Mouse (Mus musculus): ENCODE measurements around the gene Ggt6. TPM values are rescaled to one million over a fixed set of nuclear protein-coding genes. Genes with fewer than 3 reads are reported as not detected.

The Ggt6 gene
- polyA plus RNA-seq, 1 experiment from 2014 or later: 1.6 TPM

- Histone ChIP-seq H3K27ac (ENCODE audit: low read length) (no peak overlapping the region), H3K4me2 (replicated peaks; ENCODE audit: low read depth, low read length) (peak overlapping the region; percentile 93), H3K9me3 (ENCODE audit: low read length) (no peaks in the 10 kb centered on the region), H3K9ac (replicated peaks; ENCODE audit: low read length) (peak overlapping the region; percentile 60), H3K4me3 (ENCODE audit: low read length) (peak overlapping the region; percentile 83), H3K4me1 (ENCODE audit: insufficient read depth, low read length) (peaks cover 79% of the 10 kb centered on the region), H3K27me3 (ENCODE audit: insufficient read depth, low read length) (0 out of 2 replicates have a peak, but pooled peaks cover 4% of the 10 kb centered on the region), H3K36me3 (ENCODE audit: insufficient read depth, low read length) (no peaks in the 10 kb centered on the region)
- WGBS: 24% methylated on average over 9 of the region's 9 CpGs
- ATAC-seq (ENCODE audit: low FRiP score, low TSS enrichment): no peak
Measured at GRCm38 (mm10) chr11:72408451-72409170, 26.7 kb upstream of the Ggt6 start.

DNA sequence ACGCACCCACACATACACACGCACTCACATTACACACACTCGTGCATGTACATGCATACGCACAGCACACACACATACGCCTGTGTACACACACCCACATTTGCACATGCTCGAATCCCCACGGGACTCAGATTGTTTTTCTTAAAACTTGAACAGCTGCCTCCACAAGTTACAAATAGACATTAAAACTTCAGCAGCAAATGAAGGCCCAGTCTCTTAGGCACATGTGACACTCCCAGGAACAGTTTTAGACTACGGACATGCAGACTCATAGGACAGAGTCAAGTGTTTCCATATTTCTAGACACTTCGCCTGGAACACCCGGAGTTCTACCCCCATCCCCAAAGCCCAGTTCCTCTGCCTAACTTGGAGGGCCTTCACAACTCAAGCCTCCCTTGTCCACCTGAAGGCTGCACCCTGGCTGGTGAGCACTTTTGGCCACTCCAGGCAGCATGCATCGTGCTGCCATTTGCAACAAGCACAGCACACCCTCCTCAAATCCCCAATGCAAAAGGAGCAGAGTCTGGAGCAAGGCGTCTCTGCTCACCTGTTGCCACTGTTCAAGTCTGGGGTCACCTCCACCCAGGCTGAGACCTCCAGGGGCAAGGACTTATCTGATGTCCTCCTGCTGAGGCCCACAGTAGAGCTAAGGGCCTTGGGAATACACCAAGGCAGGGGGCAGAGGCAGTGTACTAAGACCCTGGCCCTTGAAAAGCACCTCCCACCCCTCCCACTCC is 25.5 kb upstream of the Ggt6 start:
- H3K4me1 ChIP-seq (ENCODE audit: insufficient read depth, low read length): peaks cover 80% of the 10 kb centered on the region
- H3K9ac ChIP-seq (replicated peaks; ENCODE audit: low read length): peak overlapping the region; percentile 60
- 0 out of 2 replicates have a peak, but pooled peaks cover 4% of the 10 kb centered on the region for H3K27me3 ChIP-seq (ENCODE audit: insufficient read depth, low read length)
- H3K9me3 ChIP-seq (ENCODE audit: low read length): no peaks in the 10 kb centered on the region
- WGBS: 45% methylated on average over 12 of the region's 12 CpGs
- peak overlapping the region; percentile 93 for H3K4me2 ChIP-seq (replicated peaks; ENCODE audit: low read depth, low read length)
- no peak for ATAC-seq (ENCODE audit: low FRiP score, low TSS enrichment)
- peak overlapping the region; percentile 98 for H3K27ac ChIP-seq (ENCODE audit: low read length)
- no peaks in the 10 kb centered on the region for H3K36me3 ChIP-seq (ENCODE audit: insufficient read depth, low read length)
- peak overlapping the region; percentile 83 for H3K4me3 ChIP-seq (ENCODE audit: low read length)

GRCm38 (mm10) chr11:72410521-72411092 is 24.7 kb upstream of the Ggt6 start:
- peak; percentile 69 for ATAC-seq (ENCODE audit: low FRiP score, low TSS enrichment)
- Histone ChIP-seq H3K27me3 (ENCODE audit: insufficient read depth, low read length) (0 out of 2 replicates have a peak, but pooled peaks cover 4% of the 10 kb centered on the region), H3K4me3 (ENCODE audit: low read length) (peak overlapping the region; percentile 83), H3K4me1 (ENCODE audit: insufficient read depth, low read length) (peaks cover 73% of the 10 kb centered on the region), H3K36me3 (ENCODE audit: insufficient read depth, low read length) (no peaks in the 10 kb centered on the region), H3K4me2 (replicated peaks; ENCODE audit: low read depth, low read length) (peak overlapping the region; percentile 93), H3K9me3 (ENCODE audit: low read length) (no peaks in the 10 kb centered on the region), H3K27ac (ENCODE audit: low read length) (peak overlapping the region; percentile 98), H3K9ac (replicated peaks; ENCODE audit: low read length) (peak overlapping the region; percentile 82)
- WGBS: under 1% methylated on average over 25 of the region's 25 CpGs

DNA sequence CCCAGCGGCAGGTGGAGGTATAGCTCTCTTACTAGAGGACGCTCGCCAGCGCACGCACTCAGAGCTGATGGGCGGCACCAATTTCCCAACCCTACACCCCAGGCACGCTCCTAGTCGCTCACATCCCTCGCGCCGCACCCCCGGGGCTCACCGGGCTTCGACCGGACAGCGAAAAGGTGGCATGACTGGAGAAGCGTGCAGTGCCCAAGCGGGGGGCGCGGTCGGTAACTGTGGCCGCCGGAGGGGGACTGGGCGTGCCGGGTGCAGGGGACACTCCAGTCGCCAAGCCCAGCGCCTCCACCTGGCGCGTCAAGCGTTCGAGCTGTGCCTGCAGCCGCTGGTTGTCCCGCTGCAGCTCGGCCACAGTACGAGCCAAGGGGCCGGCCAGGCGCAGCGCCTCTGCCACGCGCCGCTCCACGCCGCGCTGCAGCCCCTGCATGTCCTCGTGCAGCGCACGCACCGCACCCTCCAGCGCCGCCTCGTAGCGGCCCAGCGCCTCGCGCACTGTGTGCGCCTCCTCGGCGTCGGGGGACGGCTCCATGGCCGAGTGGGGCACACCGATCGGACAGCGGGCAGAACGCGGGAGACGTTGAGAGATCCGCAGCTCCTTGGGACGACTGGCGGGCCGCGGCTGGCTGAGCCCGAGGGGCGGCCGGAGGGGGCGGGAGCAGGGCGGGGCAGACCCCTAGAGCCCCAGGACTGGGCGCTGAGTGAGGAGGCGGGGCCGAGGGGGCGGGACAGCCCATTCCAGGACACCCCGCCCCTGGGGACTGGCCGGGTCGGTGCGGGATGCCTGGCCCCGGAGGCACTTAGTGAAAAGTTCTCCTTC is 24.0 kb upstream of the Ggt6 start, which contains the start of gene Smtnl2:
Smtnl2 (minus strand) TSS at position 621 of the 829 bp plus-strand sequence.
- 0 out of 2 replicates have a peak, but pooled peaks cover 4% of the 10 kb centered on the region for H3K27me3 ChIP-seq (ENCODE audit: insufficient read depth, low read length)
- peak within 1 kb of the TSS; percentile 98 for H3K27ac ChIP-seq (ENCODE audit: low read length)
- peak within 1 kb of the TSS; percentile 93 for H3K4me2 ChIP-seq (replicated peaks; ENCODE audit: low read depth, low read length)
- no peaks in the 10 kb centered on the region for H3K36me3 ChIP-seq (ENCODE audit: insufficient read depth, low read length)
- peaks cover 66% of the 10 kb centered on the region for H3K4me1 ChIP-seq (ENCODE audit: insufficient read depth, low read length)
- no peaks in the 10 kb centered on the region for H3K9me3 ChIP-seq (ENCODE audit: low read length)
- ATAC-seq (ENCODE audit: low FRiP score, low TSS enrichment): peak; percentile 96
- H3K4me3 ChIP-seq (ENCODE audit: low read length): peak within 1 kb of the TSS; percentile 83
- H3K9ac ChIP-seq (replicated peaks; ENCODE audit: low read length): peak within 1 kb of the TSS; percentile 82
- WGBS: 0% methylated on average over 74 of the region's 86 CpGs

DNA sequence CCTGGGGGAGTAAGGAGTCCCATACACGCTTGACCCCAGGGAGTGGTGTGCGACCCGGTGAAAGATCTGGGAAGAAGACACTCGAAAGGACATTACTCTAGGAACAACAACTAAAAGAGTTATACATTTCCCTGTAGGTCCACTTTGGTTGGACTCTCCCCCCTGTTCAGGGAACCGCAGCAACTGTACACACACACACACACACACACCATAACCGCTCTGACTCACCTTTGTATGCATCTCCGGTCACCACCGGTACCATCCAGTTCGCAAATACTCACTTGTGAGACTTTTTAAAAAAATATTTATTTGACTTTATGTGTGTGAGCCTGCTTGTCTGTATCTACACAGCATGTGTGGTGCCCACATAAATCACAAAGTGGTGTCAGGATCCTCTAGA is 23.4 kb upstream of the Ggt6 start:
- no peaks in the 10 kb centered on the region for H3K36me3 ChIP-seq (ENCODE audit: insufficient read depth, low read length)
- peak overlapping the region; percentile 83 for H3K4me3 ChIP-seq (ENCODE audit: low read length)
- H3K4me1 ChIP-seq (ENCODE audit: insufficient read depth, low read length): peaks cover 61% of the 10 kb centered on the region
- peak overlapping the region; percentile 98 for H3K27ac ChIP-seq (ENCODE audit: low read length)
- peak overlapping the region; percentile 59 for H3K9ac ChIP-seq (replicated peaks; ENCODE audit: low read length)
- H3K9me3 ChIP-seq (ENCODE audit: low read length): no peaks in the 10 kb centered on the region
- H3K4me2 ChIP-seq (replicated peaks; ENCODE audit: low read depth, low read length): peak overlapping the region; percentile 93
- peak; percentile 44 for ATAC-seq (ENCODE audit: low FRiP score, low TSS enrichment)
- H3K27me3 ChIP-seq (ENCODE audit: insufficient read depth, low read length): 0 out of 2 replicates have a peak, but pooled peaks cover 4% of the 10 kb centered on the region
- WGBS: 18% methylated on average over 9 of the region's 9 CpGs

DNA sequence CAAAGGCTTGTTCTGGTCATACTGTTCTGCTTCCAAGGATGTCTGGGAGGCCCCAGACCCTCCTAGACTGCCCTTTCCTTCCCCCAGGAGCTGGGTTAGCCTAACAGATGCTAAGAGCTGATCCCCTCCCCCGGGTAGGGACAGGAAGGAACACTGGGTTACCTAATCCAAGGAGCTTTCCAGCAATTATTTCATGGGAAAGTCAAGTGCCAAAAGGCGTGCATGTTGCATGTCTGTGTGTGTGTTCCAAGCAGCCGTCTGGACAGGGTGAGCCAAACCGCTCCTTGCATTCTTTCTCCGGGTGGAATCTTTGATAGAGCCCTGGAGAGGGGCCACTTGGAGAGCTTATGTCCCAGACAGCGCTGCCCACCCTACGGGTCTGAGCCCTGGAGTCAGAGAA is 22.3 kb upstream of the Ggt6 start:
- no peak overlapping the region for H3K27ac ChIP-seq (ENCODE audit: low read length)
- H3K36me3 ChIP-seq (ENCODE audit: insufficient read depth, low read length): no peaks in the 10 kb centered on the region
- no peak overlapping the region for H3K9ac ChIP-seq (replicated peaks; ENCODE audit: low read length)
- no peak overlapping the region for H3K4me3 ChIP-seq (ENCODE audit: low read length)
- H3K9me3 ChIP-seq (ENCODE audit: low read length): no peaks in the 10 kb centered on the region
- 0 out of 2 replicates have a peak, but pooled peaks cover 4% of the 10 kb centered on the region for H3K27me3 ChIP-seq (ENCODE audit: insufficient read depth, low read length)
- 66% methylated on average over 7 of the region's 7 CpGs for WGBS
- ATAC-seq (ENCODE audit: low FRiP score, low TSS enrichment): no peak
- no peak overlapping the region for H3K4me2 ChIP-seq (replicated peaks; ENCODE audit: low read depth, low read length)
- peaks cover 59% of the 10 kb centered on the region for H3K4me1 ChIP-seq (ENCODE audit: insufficient read depth, low read length)

GRCm38 (mm10) chr11:72413601-72414190 is 21.6 kb upstream of the Ggt6 start:
- Histone ChIP-seq H3K9me3 (ENCODE audit: low read length) (no peaks in the 10 kb centered on the region), H3K4me1 (ENCODE audit: insufficient read depth, low read length) (peaks cover 58% of the 10 kb centered on the region), H3K27ac (ENCODE audit: low read length) (0 out of 2 replicates have a peak overlapping the region, but pooled peaks have one; percentile 3), H3K36me3 (ENCODE audit: insufficient read depth, low read length) (no peaks in the 10 kb centered on the region), H3K4me3 (ENCODE audit: low read length) (no peak overlapping the region), H3K9ac (replicated peaks; ENCODE audit: low read length) (peak overlapping the region; percentile 18; the same call in 1 of the 2 replicates), H3K4me2 (replicated peaks; ENCODE audit: low read depth, low read length) (no peak overlapping the region), H3K27me3 (ENCODE audit: insufficient read depth, low read length) (0 out of 2 replicates have a peak, but pooled peaks cover 4% of the 10 kb centered on the region)
- ATAC-seq (ENCODE audit: low FRiP score, low TSS enrichment): no peak
- WGBS: 47% methylated on average over 5 of the region's 5 CpGs

GRCm38 (mm10) chr11:72415155-72415554 is 20.2 kb upstream of the Ggt6 start:
- peaks cover 45% of the 10 kb centered on the region for H3K4me1 ChIP-seq (ENCODE audit: insufficient read depth, low read length)
- no peak overlapping the region for H3K9ac ChIP-seq (replicated peaks; ENCODE audit: low read length)
- no peaks in the 10 kb centered on the region for H3K9me3 ChIP-seq (ENCODE audit: low read length)
- no peaks in the 10 kb centered on the region for H3K27me3 ChIP-seq (ENCODE audit: insufficient read depth, low read length)
- no peaks in the 10 kb centered on the region for H3K36me3 ChIP-seq (ENCODE audit: insufficient read depth, low read length)
- H3K4me3 ChIP-seq (ENCODE audit: low read length): no peak overlapping the region
- H3K4me2 ChIP-seq (replicated peaks; ENCODE audit: low read depth, low read length): no peak overlapping the region
- H3K27ac ChIP-seq (ENCODE audit: low read length): no peak overlapping the region
- no peak for ATAC-seq (ENCODE audit: low FRiP score, low TSS enrichment)
- 64% methylated on average over 8 of the region's 8 CpGs for WGBS

- H3K4me3 ChIP-seq (ENCODE audit: low read length): no peak overlapping the region
- 76% methylated on average over 5 of the region's 5 CpGs for WGBS
Measured at GRCm38 (mm10) chr11:72416666-72417065, 18.7 kb upstream of the Ggt6 start.

More at GRCm38 (mm10) chr11:72416666-72417065, 18.7 kb upstream of the Ggt6 start:
- H3K4me1 ChIP-seq (ENCODE audit: insufficient read depth, low read length): peaks cover 42% of the 10 kb centered on the region
- no peak overlapping the region for H3K27ac ChIP-seq (ENCODE audit: low read length)
- ATAC-seq (ENCODE audit: low FRiP score, low TSS enrichment): no peak
- no peaks in the 10 kb centered on the region for H3K27me3 ChIP-seq (ENCODE audit: insufficient read depth, low read length)
- H3K36me3 ChIP-seq (ENCODE audit: insufficient read depth, low read length): no peaks in the 10 kb centered on the region
- no peaks in the 10 kb centered on the region for H3K9me3 ChIP-seq (ENCODE audit: low read length)
- H3K9ac ChIP-seq (replicated peaks; ENCODE audit: low read length): no peak overlapping the region
- no peak overlapping the region for H3K4me2 ChIP-seq (replicated peaks; ENCODE audit: low read depth, low read length)
